Mouse (Mus musculus) lung, adult 2 months (tissue): ENCODE results near the gene Mfge8. TPM values are rescaled to one million over a fixed set of nuclear protein-coding genes. Genes with fewer than 3 reads are reported as not detected.

Experiments used
- DNase-seq: peaks from one replicate; pipeline ENCODE4 v3.0.0; 2022
- H3K4me1 ChIP-seq: fragments of 200-500 bp; 2 replicates; pipeline ENCODE4 v1.6.1; 2011; ENCODE audit warnings: low read length; ENCODE audit not compliant: control insufficient read depth, insufficient read depth
- H3K4me3 ChIP-seq: fragments of 200-500 bp; replicated peaks from 2 replicates; pipeline ENCODE3; 2011; ENCODE audit warnings: low read depth, mild to moderate bottlenecking, control low read depth, low read length; ENCODE audit errors: extremely low read depth
- CTCF ChIP-seq: fragments of 200-500 bp; IDR thresholded peaks from 2 replicates; pipeline ENCODE4 v1.5.1; 2011; ENCODE audit warnings: mild to moderate bottlenecking, low read length, control low read depth; ENCODE audit not compliant: insufficient read depth
- POLR2A ChIP-seq: fragments of 200-500 bp; IDR thresholded peaks from 2 replicates; pipeline ENCODE4 v1.6.1; 2011; ENCODE audit warnings: low read depth, mild to moderate bottlenecking, control low read depth, low read length, borderline replicate concordance; ENCODE audit errors: extremely low read depth
- WGBS: fragments of 180-500 bp; shearing (Covaris S2); methylation state at CpG from one replicate; pipeline ENCODE4 v1.1.7; 2018; 5-methylcytosine and 5-hydroxymethylcytosine counted together
- polyA plus RNA-seq: library from polyadenylated mRNA; depleted of rRNA; stranded (reverse); fragments of >200 nt; gene quantifications from 2 replicates; pipeline ENCODE4 v1.2.3, GENCODE M21; 2012; rRNA removed

Mfge8 gene
- polyA plus RNA-seq, 1 experiment, result 429 TPM

GRCm38 (mm10) chr7:79130843-79131444 is 17.9 kb downstream of the Mfge8 start, which contains the start of gene Hapln3:
Gene Hapln3, minus strand, starts transcription at chr7:79131018.
- Histone ChIP-seq H3K4me1 (peaks cover 4% of the 10 kb centered on the region; the same call in 1 of the 2 replicates), H3K4me3 (no peak within 1 kb of the TSS)
- WGBS, result 10% methylated on average over 19 of the region's 19 CpGs
- no peak for TF ChIP-seq CTCF
- TF ChIP-seq POLR2A, result no peak
- DNase-seq, result no peak

GRCm38 (mm10) chr7:79130385-79130784 is 18.5 kb downstream of the Mfge8 start:
- TF ChIP-seq CTCF (no peak), POLR2A (no peak)
- WGBS, result 16% methylated on average over 13 of the region's 13 CpGs
- Histone ChIP-seq H3K4me1 (peaks cover 4% of the 10 kb centered on the region; the same call in 1 of the 2 replicates), H3K4me3 (no peak overlapping the region)
- DNase-seq, result no peak

GRCm38 (mm10) chr7:79129883-79130282 is 19.0 kb downstream of the Mfge8 start:
- TF ChIP-seq POLR2A (no peak), CTCF (no peak)
- WGBS, result 24% methylated on average over 8 of the region's 8 CpGs
- H3K4me3 ChIP-seq, result no peak overlapping the region
- no peak for DNase-seq
- H3K4me1 ChIP-seq, result peaks cover 4% of the 10 kb centered on the region; the same call in 1 of the 2 replicates

GRCm38 (mm10) chr7:79123465-79123864 is 25.4 kb downstream of the Mfge8 start:
- TF ChIP-seq POLR2A, result no peak
- TF ChIP-seq CTCF, result no peak
- H3K4me3 ChIP-seq, result no peak overlapping the region
- H3K4me1 ChIP-seq, result no peaks in the 10 kb centered on the region
- WGBS, result 57% methylated on average over 5 of the region's 5 CpGs
- DNase-seq, result no peak

- no peaks in the 10 kb centered on the region for H3K4me1 ChIP-seq
- WGBS, result 54% methylated on average over 4 of the region's 4 CpGs
- DNase-seq, result no peak
- TF ChIP-seq POLR2A (no peak), CTCF (no peak)
- no peak overlapping the region for H3K4me3 ChIP-seq
Observed at GRCm38 (mm10) chr7:79113848-79114247, 35.0 kb downstream of the Mfge8 start.

GRCm38 (mm10) chr7:79096492-79096891 is 52.4 kb downstream of the Mfge8 start:
- WGBS, result 82% methylated on average over 5 of the region's 5 CpGs
- Histone ChIP-seq H3K4me1 (no peaks in the 10 kb centered on the region), H3K4me3 (no peak overlapping the region)
- no peak for DNase-seq
- TF ChIP-seq CTCF (no peak), POLR2A (no peak)

- 67% methylated on average over 4 of the region's 4 CpGs for WGBS
- no peaks in the 10 kb centered on the region for H3K4me1 ChIP-seq
- peak; percentile 18 for DNase-seq
- TF ChIP-seq CTCF, result 0 out of 2 replicates have a peak, but pooled peaks have one; percentile 16
- no peak for TF ChIP-seq POLR2A
- H3K4me3 ChIP-seq, result no peak overlapping the region
Observed at GRCm38 (mm10) chr7:79089111-79089510, 59.7 kb downstream of the Mfge8 start.

Other genes starting within 250 kb of the Mfge8 start
- 75.3 and 97.7 TPM in 2 replicates for gene Isg20, start 235.6 kb downstream of the Mfge8 start, polyA plus RNA-seq
- 0.06 and 0.59 TPM in 2 replicates for gene Acan, start 95.6 kb downstream of the Mfge8 start, polyA plus RNA-seq
- gene Hapln3, start 18.0 kb downstream of the Mfge8 start, polyA plus RNA-seq, result 0.22 and 1.8 TPM in 2 replicates
- gene Abhd2, start 124.1 kb upstream of the Mfge8 start, polyA plus RNA-seq, result 53.1 and 64.0 TPM in 2 replicates
- gene Rlbp1, start 238.0 kb upstream of the Mfge8 start, polyA plus RNA-seq, result 0.48 and 0.52 TPM in 2 replicates
- 0.19 and 0.39 TPM in 2 replicates for gene Fanci, start 242.9 kb upstream of the Mfge8 start, polyA plus RNA-seq